Comparison of ENCODE assay signal across 8 mouse cellular contexts in the genomic region with DNA sequence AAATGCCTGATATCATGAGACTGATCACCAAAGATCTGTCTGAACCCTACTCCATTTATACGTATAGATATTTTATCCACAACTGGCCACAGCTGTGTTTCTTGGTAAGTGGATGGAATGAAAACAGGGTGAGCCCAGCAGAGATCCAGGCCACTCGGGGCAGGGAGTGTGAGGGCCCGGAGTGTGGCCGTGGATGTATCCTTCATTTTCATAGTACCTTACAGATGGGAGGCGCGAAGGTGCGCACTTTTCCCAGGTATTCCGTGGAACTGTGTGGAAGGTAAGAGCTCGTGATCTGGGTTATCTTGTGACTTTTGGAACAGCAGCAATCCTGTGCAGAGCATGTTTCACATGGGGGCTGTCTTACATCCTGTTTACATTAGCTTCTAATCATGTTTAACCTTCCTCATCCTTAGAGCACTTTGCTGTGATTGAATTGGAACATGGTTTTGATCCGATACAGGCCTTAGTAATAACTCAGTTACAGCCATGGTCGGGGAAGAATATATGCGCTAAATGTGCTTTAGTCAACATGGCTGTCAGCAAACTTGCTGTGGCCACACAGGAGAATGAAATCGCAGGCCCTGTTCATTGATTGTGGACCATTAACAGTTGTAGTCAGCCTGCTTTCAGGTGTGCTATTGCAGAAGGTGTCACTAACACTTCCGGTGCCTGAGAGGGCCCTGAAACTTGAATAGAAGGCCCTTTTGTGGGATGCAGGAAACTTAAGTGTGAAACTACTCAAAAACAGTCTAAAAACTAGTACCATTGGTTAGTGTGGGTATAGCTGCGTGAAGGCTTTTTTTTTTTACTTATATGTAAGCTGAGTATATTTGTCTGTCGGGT. TPM values are rescaled to one million over a fixed set of nuclear protein-coding genes. Genes with fewer than 3 reads are reported as not detected.
DNase-seq lines count a peak whose midpoint lies in the region; ATAC-seq and TF ChIP-seq lines count a peak whose summit lies in the region.

No protein-coding gene starts in this region.

- H3K4me3 ChIP-seq in lung, adult 2 months (replicated peaks; ENCODE audit: extremely low read depth, low read depth, low read length), result peak overlapping the region; percentile 90
- H3K4me3 ChIP-seq in heart, embryonic 14.5 days (ENCODE audit: control insufficient read depth in 1 of 2, insufficient read depth in 1 of 2, low read depth in 1 of 2, low read length in 2 of 2), result peak overlapping the region; percentile 72 to 96
- H3K4me3 ChIP-seq in limb, embryonic 14.5 days (replicated peaks; ENCODE audit: low read length), result peak overlapping the region; percentile 87
- peak overlapping the region; percentile 99 for H3K4me3 ChIP-seq in small intestine, adult 2 months (ENCODE audit: low read depth, low read length)

- peak overlapping the region in 1 of 2 experiments; percentile 87; a peak in 2 of 4 replicates for H3K27ac ChIP-seq in heart, embryonic 14.5 days (replicated peaks in 1 of 2; ENCODE audit: control insufficient read depth in 1 of 2, insufficient read depth in 1 of 2, low read depth in 2 of 2, low read length in 2 of 2)
- H3K27ac ChIP-seq in limb, embryonic 14.5 days (replicated peaks; ENCODE audit: low read depth, low read length), result no peak overlapping the region
- 0 out of 2 replicates have a peak overlapping the region, but pooled peaks have one; percentile 4 for H3K27ac ChIP-seq in small intestine, adult 2 months (ENCODE audit: insufficient read depth, low read depth, low read length)

- intact Hi-C loops in gastrocnemius, postnatal 14 days (cut with DNase I; ENCODE audit: low total_unique reads), result loop anchor here (10.0 kb wide), 1 partner anchor 551 kb away; no protein-coding TSS in a partner anchor

- H3K4me1 ChIP-seq in lung, adult 2 months (ENCODE audit: control insufficient read depth, insufficient read depth, low read length), result peaks cover 13% of the 10 kb centered on the region
- H3K4me1 ChIP-seq in heart, embryonic 14.5 days (ENCODE audit: control insufficient read depth in 2 of 2, insufficient read depth in 2 of 2, low read length in 2 of 2), result peaks cover 5 to 27% of the 10 kb centered on the region in 2 experiments
- peaks cover 23% of the 10 kb centered on the region for H3K4me1 ChIP-seq in limb, embryonic 14.5 days (ENCODE audit: control insufficient read depth, insufficient read depth, low read length)
- peaks cover 8% of the 10 kb centered on the region; the same call in 1 of the 2 replicates for H3K4me1 ChIP-seq in small intestine, adult 2 months (ENCODE audit: control insufficient read depth, insufficient read depth, insufficient read length, low read length)

- no peak for ATAC-seq in heart, embryonic 14.5 days (ENCODE audit: insufficient number of reproducible peaks, insufficient read depth, low FRiP score, low read depth)
- no peak for ATAC-seq in limb, embryonic 14.5 days (ENCODE audit: low FRiP score, low read depth)

- peaks cover 22% of the 10 kb centered on the region for H3K36me3 ChIP-seq in heart, embryonic 14.5 days (ENCODE audit: control insufficient read depth, insufficient read depth, low read length)
- H3K36me3 ChIP-seq in limb, embryonic 14.5 days (ENCODE audit: control insufficient read depth, insufficient read depth, low read length), result peaks cover 10% of the 10 kb centered on the region
- peaks cover 6% of the 10 kb centered on the region for H3K36me3 ChIP-seq in small intestine, adult 2 months (ENCODE audit: control insufficient read depth, insufficient read depth, low read length)

- peak overlapping the region; percentile 95 for H3K9ac ChIP-seq in heart, embryonic 14.5 days (ENCODE audit: low read length)
- peak overlapping the region; percentile 95 for H3K9ac ChIP-seq in limb, embryonic 14.5 days (ENCODE audit: low read depth, low read length, severe bottlenecking)

- TF ChIP-seq POLR2A in lung, adult 2 months (IDR thresholded peaks at IDR 0.05; ENCODE audit: borderline replicate concordance, extremely low read depth, low read depth, low read length), result no peak
- TF ChIP-seq POLR2A in limb, embryonic 14.5 days (IDR thresholded peaks at IDR 0.05; ENCODE audit: borderline replicate concordance, extremely low read depth, insufficient read depth, insufficient read length), result no peak
- TF ChIP-seq POLR2A in small intestine, adult 2 months (IDR thresholded peaks at IDR 0.05; ENCODE audit: low read depth, low read length), result no peak

- H3K9me3 ChIP-seq in heart, embryonic 14.5 days (ENCODE audit: control insufficient read depth, low read length), result no peaks in the 10 kb centered on the region
- H3K9me3 ChIP-seq in limb, embryonic 14.5 days (ENCODE audit: control insufficient read depth, low read length), result no peaks in the 10 kb centered on the region

- peak overlapping the region; percentile 92 for H3K4me2 ChIP-seq in heart, embryonic 14.5 days (ENCODE audit: low read length)
- H3K4me2 ChIP-seq in limb, embryonic 14.5 days (replicated peaks; ENCODE audit: low read depth, low read length, severe bottlenecking), result peak overlapping the region; percentile 94

- 22% methylated on average over 16 of the region's 16 CpGs for WGBS in lung, adult 2 months
- WGBS in heart, embryonic 14.5 days, result 46% methylated on average over 16 of the region's 16 CpGs
- WGBS in limb, embryonic 14.5 days, result 44% methylated on average over 16 of the region's 16 CpGs
- 15% methylated on average over 16 of the region's 16 CpGs for WGBS in small intestine, adult 2 months

- peak; percentile 10 for DNase-seq in lung, adult 2 months
- DNase-seq in lung, postnatal 10 days, result no peak
- DNase-seq in adipocyte (ENCODE audit: low spot score), result peak; percentile 15
- DNase-seq in limb, embryonic 14.5 days (ENCODE audit: low spot score), result no peak
- DNase-seq in gastrocnemius, postnatal 14 days, result no peak
- no peak for DNase-seq in embryo, embryonic 10.5 days (ENCODE audit: low spot score)

- H3K27me3 ChIP-seq in heart, embryonic 14.5 days (ENCODE audit: control insufficient read depth, insufficient read depth, low read length), result no peaks in the 10 kb centered on the region
- no peaks in the 10 kb centered on the region for H3K27me3 ChIP-seq in limb, embryonic 14.5 days (ENCODE audit: control insufficient read depth, insufficient read depth, low read length)
- H3K27me3 ChIP-seq in small intestine, adult 2 months (ENCODE audit: control insufficient read depth, insufficient read depth, low read length), result no peaks in the 10 kb centered on the region

- TF ChIP-seq CTCF in lung, adult 2 months (IDR thresholded peaks at IDR 0.05; ENCODE audit: insufficient read depth, low read length), result no peak
- no peak for TF ChIP-seq CTCF in small intestine, adult 2 months (IDR thresholded peaks at IDR 0.05; ENCODE audit: extremely low read depth, insufficient read length, insufficient replicate concordance, low read depth, low read length)

RNA-seq across cellular contexts. Expression of a gene that starts 1.5 kb away (rescaled TPM):
- 5.0 and 7.5 TPM in 2 replicates for polyA plus RNA-seq in lung, adult 2 months (2012; rRNA removed)
- 13.0 and 13.6 TPM in 2 replicates for polyA plus RNA-seq in heart, embryonic 14.5 days (2014; fragmentation: Nextera tagmentation; extraction: Ambion mirVana)
- polyA plus RNA-seq in limb, embryonic 14.5 days (2012; rRNA removed), result 18.4 and 19.6 TPM in 2 replicates
- polyA plus RNA-seq in limb, embryonic 14.5 days (2014; fragmentation: Nextera tagmentation; extraction: Ambion mirVana), result 15.9 and 16.0 TPM in 2 replicates
- polyA plus RNA-seq in small intestine, adult 2 months (2012; rRNA removed), result 1.9 and 3.7 TPM in 2 replicates
- 10 to 100 TPM; 17.1 to 21.4 TPM for total RNA-seq in gastrocnemius, postnatal 14 days (2021)

Comparison
In these comparisons a context has a peak if more than half of its experiments do, and no peak if none do; other contexts are left out.
1. DNase-seq: peak in lung, adult 2 months (single experiment) and adipocyte (single experiment); none in lung, postnatal 10 days (single experiment), limb, embryonic 14.5 days (single experiment), gastrocnemius, postnatal 14 days (single experiment) and embryo, embryonic 10.5 days (single experiment).
2. Peak in every context shown above with its lines, with median percentiles within 50 percentile points of each other: H3K4me3 ChIP-seq.